ENCODE assay signal across 8 mouse cellular contexts in genomic region chr2:38286433-38286732, GRCm38 (mm10). TPM values are rescaled to one million over a fixed set of nuclear protein-coding genes. Genes with fewer than 3 reads are reported as not detected.
A peak's percentile ranks its signal among the peaks of the same experiment; 100 is the strongest.
DNase-seq lines count a peak whose midpoint lies in the region; ATAC-seq and TF ChIP-seq lines count a peak whose summit lies in the region.

No protein-coding gene starts in this region.

- H3K27ac ChIP-seq in kidney, embryonic 15.5 days = peak overlapping the region; percentile 92
- H3K27ac ChIP-seq in bone marrow macrophage, adult 2 months (ENCODE audit: insufficient read depth, low read depth, low read length) = peak overlapping the region; percentile 95
- peak overlapping the region; percentile 78; the same call in 1 of the 2 replicates for H3K27ac ChIP-seq in hindbrain, embryonic 11.5 days (ENCODE audit: low read depth, low read length)

- peaks cover 7% of the 10 kb centered on the region for H3K4me1 ChIP-seq in kidney, embryonic 15.5 days
- H3K4me1 ChIP-seq in bone marrow macrophage, adult 2 months (ENCODE audit: control insufficient read depth, insufficient read depth, low read length) = peaks cover 56% of the 10 kb centered on the region
- H3K4me1 ChIP-seq in hindbrain, embryonic 11.5 days (replicated peaks; ENCODE audit: control insufficient read depth, insufficient read depth, low read length) = no peaks in the 10 kb centered on the region
- peaks cover 32% of the 10 kb centered on the region for H3K4me1 ChIP-seq in megakaryocyte, embryonic 14.5 days

- ATAC-seq in kidney, embryonic 15.5 days (replicated peaks; ENCODE audit: low FRiP score) = no peak; the same call in 1 of the 2 replicates
- ATAC-seq in hindbrain, embryonic 11.5 days (ENCODE audit: low FRiP score) = no peak

- peak overlapping the region; percentile 68 for H3K4me2 ChIP-seq in kidney, embryonic 15.5 days
- peak overlapping the region; percentile 70 for H3K4me2 ChIP-seq in hindbrain, embryonic 11.5 days (replicated peaks; ENCODE audit: low read depth, low read length)

- TF ChIP-seq CTCF in bone marrow macrophage, adult 2 months (IDR thresholded peaks at IDR 0.05; ENCODE audit: low read depth, low read length) = no peak

- no peaks in the 10 kb centered on the region for H3K9me3 ChIP-seq in kidney, embryonic 15.5 days (replicated peaks)
- no peaks in the 10 kb centered on the region for H3K9me3 ChIP-seq in hindbrain, embryonic 11.5 days (ENCODE audit: control insufficient read depth, low read length)
- H3K9me3 ChIP-seq in megakaryocyte, embryonic 14.5 days = no peaks in the 10 kb centered on the region

- no peaks in the 10 kb centered on the region for H3K27me3 ChIP-seq in kidney, embryonic 15.5 days
- no peaks in the 10 kb centered on the region for H3K27me3 ChIP-seq in hindbrain, embryonic 11.5 days (ENCODE audit: control insufficient read depth, insufficient read depth, low read length)
- H3K27me3 ChIP-seq in megakaryocyte, embryonic 14.5 days (replicated peaks) = no peaks in the 10 kb centered on the region

- no peaks in the 10 kb centered on the region for H3K36me3 ChIP-seq in kidney, embryonic 15.5 days
- no peaks in the 10 kb centered on the region for H3K36me3 ChIP-seq in hindbrain, embryonic 11.5 days (ENCODE audit: control insufficient read depth, insufficient read depth, low read length)
- H3K36me3 ChIP-seq in megakaryocyte, embryonic 14.5 days (replicated peaks; ENCODE audit: low read length) = no peaks in the 10 kb centered on the region

- peak overlapping the region; percentile 89 for H3K4me3 ChIP-seq in kidney, embryonic 15.5 days (replicated peaks)
- H3K4me3 ChIP-seq in bone marrow macrophage, adult 2 months (ENCODE audit: insufficient read depth, low read length) = peak overlapping the region; percentile 80
- peak overlapping the region; percentile 77 for H3K4me3 ChIP-seq in hindbrain, embryonic 11.5 days (ENCODE audit: low read depth, low read length)
- H3K4me3 ChIP-seq in megakaryocyte, embryonic 14.5 days (replicated peaks) = peak overlapping the region; percentile 96

- WGBS in kidney, embryonic 15.5 days = 5% methylated on average over 4 of the region's 4 CpGs
- 14% methylated on average over 4 of the region's 4 CpGs for WGBS in hindbrain, embryonic 11.5 days

- DNase-seq in kidney, adult 11 months = no peak
- peak; percentile 44 for DNase-seq in hindbrain, embryonic 11.5 days (ENCODE audit: low spot score)
- DNase-seq in urinary bladder, adult 18-20 months (ENCODE audit: low spot score in 2 of 2) = no peak
- DNase-seq in ovary, adult 18-20 months (ENCODE audit: low spot score) = no peak
- DNase-seq in gastrocnemius, postnatal 25 days = no peak

- no peak for TF ChIP-seq POLR2A in bone marrow macrophage, adult 2 months (IDR thresholded peaks at IDR 0.05; ENCODE audit: borderline replicate concordance, low read depth, low read length)

- peak overlapping the region; percentile 89 for H3K9ac ChIP-seq in kidney, embryonic 15.5 days
- peak overlapping the region; percentile 73 for H3K9ac ChIP-seq in hindbrain, embryonic 11.5 days (ENCODE audit: low read depth, low read length)

RNA-seq across cellular contexts. Expression of gene Dennd1a, which starts 0.8 kb away (rescaled TPM):
- 16.2 and 16.3 TPM in 2 replicates for polyA plus RNA-seq in kidney, embryonic 15.5 days (2015; fragmentation: Nextera tagmentation; extraction: Ambion mirVana)
- polyA plus RNA-seq in bone marrow macrophage, adult 2 months (2012; ENCODE audit: insufficient read depth, insufficient read length, missing spikeins) = 73.7 and 78.8 TPM in 2 replicates
- 7.5 and 11.3 TPM in 2 replicates for polyA plus RNA-seq in hindbrain, embryonic 11.5 days (2014; fragmentation: Nextera tagmentation; extraction: Ambion mirVana)
- polyA plus RNA-seq in megakaryocyte, embryonic 14.5 days (2012; ENCODE audit: insufficient read depth, low replicate concordance) = 25.6 and 36.1 TPM in 2 replicates
- total RNA-seq in gastrocnemius, postnatal 25 days (2021) = 10 to 100 TPM; 17.7 to 18.9 TPM

RNA-seq across cellular contexts. Expression of gene Lhx2, which starts 52.7 kb away (rescaled TPM):
- polyA plus RNA-seq in kidney, embryonic 15.5 days (2015; fragmentation: Nextera tagmentation; extraction: Ambion mirVana) = 0.10 TPM in 1 of 2 replicates, not detected in the other
- 0.32 TPM in 1 of 2 replicates, not detected in the other for polyA plus RNA-seq in bone marrow macrophage, adult 2 months (2012; ENCODE audit: insufficient read depth, insufficient read length, missing spikeins)
- 21.9 and 24.4 TPM in 2 replicates for polyA plus RNA-seq in hindbrain, embryonic 11.5 days (2014; fragmentation: Nextera tagmentation; extraction: Ambion mirVana)
- polyA plus RNA-seq in megakaryocyte, embryonic 14.5 days (2012; ENCODE audit: insufficient read depth, low replicate concordance) = 0.03 TPM in 1 of 2 replicates, not detected in the other
- under 1 TPM; 0.13 to 0.38 TPM for total RNA-seq in gastrocnemius, postnatal 25 days (2021)

Comparison
In these comparisons a context has a peak if more than half of its experiments do, and no peak if none do; other contexts are left out.
1. RNA of gene Lhx2, which starts 52.7 kb away (polyA plus RNA-seq): 21.9 to 24.4 TPM in hindbrain, embryonic 11.5 days; 0.32 TPM in bone marrow macrophage, adult 2 months, 0.10 TPM in kidney, embryonic 15.5 days and 0.03 TPM in megakaryocyte, embryonic 14.5 days; every median in the first group is over 10 times any median in the second.
2. Peak in every context shown above with its lines, with median percentiles within 50 percentile points of each other: H3K27ac ChIP-seq and H3K4me3 ChIP-seq.